Mouse (Mus musculus) stomach, embryonic 14.5 days (tissue): ENCODE results near the gene Ssbp2. TPM values are rescaled to one million over a fixed set of nuclear protein-coding genes. Genes with fewer than 3 reads are reported as not detected.

Experiments used
- ATAC-seq: fragments of 200-750 bp; cut with Nextera tagmentation; 2 replicates; pipeline ENCODE4 v1.8.0; 2017; ENCODE audit warnings: low read depth, moderate TSS enrichment; ENCODE audit not compliant: insufficient number of reproducible peaks, insufficient read depth, low FRiP score
- H3K27ac ChIP-seq: fragments of 300-500 bp; sonication (generic); 2 replicates; pipeline ENCODE4 v1.5.1; 2014; ENCODE audit warnings: mild to moderate bottlenecking, low read length, moderate library complexity, mixed read lengths
- H3K27me3 ChIP-seq: fragments of 300-500 bp; sonication (generic); 2 replicates; pipeline ENCODE4 v1.6.1; 2014; ENCODE audit warnings: low read length, control low read depth, mixed read lengths; ENCODE audit not compliant: control insufficient read depth, insufficient read depth
- H3K36me3 ChIP-seq: fragments of 300-500 bp; sonication (generic); 2 replicates; pipeline ENCODE4 v1.6.1; 2014; ENCODE audit warnings: mild to moderate bottlenecking, control low read depth, low read length, moderate library complexity, mixed read lengths; ENCODE audit not compliant: control insufficient read depth, insufficient read depth
- H3K4me1 ChIP-seq: fragments of 300-500 bp; sonication (generic); 2 replicates; pipeline ENCODE4 v1.6.1; 2014; ENCODE audit warnings: low read length, control low read depth, mixed read lengths; ENCODE audit not compliant: control insufficient read depth, insufficient read depth
- H3K4me2 ChIP-seq: fragments of 300-500 bp; sonication (generic); replicated peaks from 2 replicates; pipeline ENCODE4 v1.6.1; 2014; ENCODE audit warnings: low read depth, low read length, control low read depth
- H3K4me3 ChIP-seq: fragments of 300-500 bp; sonication (generic); 2 replicates; pipeline ENCODE4 v1.5.1; 2014; ENCODE audit warnings: low read depth, low read length, control low read depth
- H3K9ac ChIP-seq: fragments of 300-500 bp; sonication (generic); replicated peaks from 2 replicates; pipeline ENCODE4 v1.6.1; 2014; ENCODE audit warnings: low read depth, mild to moderate bottlenecking, control low read depth, low read length, moderate library complexity, mixed read lengths
- H3K9me3 ChIP-seq: fragments of 300-500 bp; sonication (generic); 2 replicates; pipeline ENCODE4 v1.6.1; 2016; ENCODE audit warnings: low read depth, low read length, control low read depth; ENCODE audit not compliant: control insufficient read depth
- WGBS: fragments of 180-500 bp; shearing (Covaris S2); extraction: QIAGEN DNeasy Blood & Tissue Kit; methylation state at CpG from one replicate; pipeline ENCODE4 v1.1.7; 2014; 5-methylcytosine and 5-hydroxymethylcytosine counted together
- polyA plus RNA-seq: library from polyadenylated mRNA; unstranded; fragments of >200 nt; fragmentation: Nextera tagmentation; extraction: Ambion mirVana; gene quantifications from 2 replicates; pipeline ENCODE4 v1.2.1, GENCODE M21; 2014

Ssbp2 gene
- polyA plus RNA-seq, 1 experiment from 2014 or later: 171 TPM

GRCm38 (mm10) chr13:91605043-91605840 lies 145.2 kb downstream of the Ssbp2 start:
- 90% methylated on average over 7 of the region's 7 CpGs for whole genome bisulfite sequencing
- H3K27me3 ChIP-seq: no peaks in the 10 kb centered on the region
- H3K9ac ChIP-seq: no peak overlapping the region
- no peak overlapping the region for H3K4me2 ChIP-seq
- ATAC-seq: no peak
- no peaks in the 10 kb centered on the region for H3K9me3 ChIP-seq
- H3K4me3 ChIP-seq: no peak overlapping the region
- H3K27ac ChIP-seq: no peak overlapping the region
- no peaks in the 10 kb centered on the region for H3K36me3 ChIP-seq
- no peaks in the 10 kb centered on the region for H3K4me1 ChIP-seq

GRCm38 (mm10) chr13:91610601-91611000 lies 150.5 kb downstream of the Ssbp2 start:
- Histone ChIP-seq H3K36me3 (no peaks in the 10 kb centered on the region), H3K4me2 (no peak overlapping the region), H3K9me3 (no peaks in the 10 kb centered on the region), H3K27me3 (no peaks in the 10 kb centered on the region), H3K9ac (no peak overlapping the region), H3K4me1 (no peaks in the 10 kb centered on the region), H3K27ac (no peak overlapping the region), H3K4me3 (no peak overlapping the region)
- 65% methylated on average over 4 of the region's 4 CpGs for WGBS
- no peak for ATAC-seq

- Histone ChIP-seq H3K4me2 (no peak overlapping the region), H3K27ac (no peak overlapping the region), H3K4me3 (no peak overlapping the region), H3K4me1 (no peaks in the 10 kb centered on the region), H3K9ac (no peak overlapping the region), H3K9me3 (no peaks in the 10 kb centered on the region), H3K27me3 (no peaks in the 10 kb centered on the region), H3K36me3 (no peaks in the 10 kb centered on the region)
- no peak for ATAC-seq
- 85% methylated on average over 3 of the region's 3 CpGs for WGBS
Observed at GRCm38 (mm10) chr13:91611909-91612308, 151.8 kb downstream of the Ssbp2 start.

GRCm38 (mm10) chr13:91612578-91612977 lies 152.5 kb downstream of the Ssbp2 start:
- H3K9ac ChIP-seq: no peak overlapping the region
- H3K9me3 ChIP-seq: no peaks in the 10 kb centered on the region
- no peaks in the 10 kb centered on the region for H3K36me3 ChIP-seq
- no peak overlapping the region for H3K4me3 ChIP-seq
- no peaks in the 10 kb centered on the region for H3K4me1 ChIP-seq
- 90% methylated on average over 4 of the region's 4 CpGs for WGBS
- no peak overlapping the region for H3K4me2 ChIP-seq
- no peaks in the 10 kb centered on the region for H3K27me3 ChIP-seq
- no peak overlapping the region for H3K27ac ChIP-seq
- ATAC-seq: no peak

GRCm38 (mm10) chr13:91616050-91616449 lies 156.0 kb downstream of the Ssbp2 start:
- Histone ChIP-seq H3K36me3 (no peaks in the 10 kb centered on the region), H3K27ac (no peak overlapping the region), H3K9ac (no peak overlapping the region), H3K4me1 (no peaks in the 10 kb centered on the region), H3K4me2 (no peak overlapping the region), H3K27me3 (no peaks in the 10 kb centered on the region), H3K9me3 (no peaks in the 10 kb centered on the region), H3K4me3 (no peak overlapping the region)
- WGBS: 82% methylated on average over 3 of the region's 3 CpGs
- no peak for ATAC-seq

GRCm38 (mm10) chr13:91616876-91617275 lies 156.8 kb downstream of the Ssbp2 start:
- Histone ChIP-seq H3K4me3 (no peak overlapping the region), H3K9ac (no peak overlapping the region), H3K27me3 (no peaks in the 10 kb centered on the region), H3K9me3 (no peaks in the 10 kb centered on the region), H3K4me2 (no peak overlapping the region), H3K4me1 (no peaks in the 10 kb centered on the region), H3K27ac (no peak overlapping the region), H3K36me3 (no peaks in the 10 kb centered on the region)
- no peak for ATAC-seq
- WGBS: 86% methylated on average over 5 of the region's 5 CpGs

GRCm38 (mm10) chr13:91619431-91619830 lies 159.3 kb downstream of the Ssbp2 start:
- no peak overlapping the region for H3K4me3 ChIP-seq
- H3K9ac ChIP-seq: no peak overlapping the region
- no peaks in the 10 kb centered on the region for H3K4me1 ChIP-seq
- WGBS: 57% methylated on average over 1 of the region's 1 CpGs
- no peak overlapping the region for H3K27ac ChIP-seq
- no peaks in the 10 kb centered on the region for H3K9me3 ChIP-seq
- no peak overlapping the region for H3K4me2 ChIP-seq
- H3K27me3 ChIP-seq: no peaks in the 10 kb centered on the region
- no peaks in the 10 kb centered on the region for H3K36me3 ChIP-seq
- ATAC-seq: no peak

- no peak overlapping the region for H3K4me3 ChIP-seq
- no peaks in the 10 kb centered on the region for H3K36me3 ChIP-seq
- ATAC-seq: no peak
- no peaks in the 10 kb centered on the region for H3K9me3 ChIP-seq
- 91% methylated on average over 3 of the region's 3 CpGs for WGBS
- no peak overlapping the region for H3K4me2 ChIP-seq
- H3K9ac ChIP-seq: no peak overlapping the region
- no peak overlapping the region for H3K27ac ChIP-seq
- H3K4me1 ChIP-seq: no peaks in the 10 kb centered on the region
- H3K27me3 ChIP-seq: no peaks in the 10 kb centered on the region
Observed at GRCm38 (mm10) chr13:91620541-91620940, 160.5 kb downstream of the Ssbp2 start.

- no peak for ATAC-seq
- Histone ChIP-seq H3K27ac (no peak overlapping the region), H3K4me3 (no peak overlapping the region), H3K27me3 (no peaks in the 10 kb centered on the region), H3K9me3 (no peaks in the 10 kb centered on the region), H3K36me3 (no peaks in the 10 kb centered on the region), H3K4me1 (no peaks in the 10 kb centered on the region), H3K9ac (no peak overlapping the region), H3K4me2 (no peak overlapping the region)
- WGBS: 75% methylated on average over 9 of the region's 9 CpGs
Observed at GRCm38 (mm10) chr13:91631291-91631799, 171.3 kb downstream of the Ssbp2 start.
